Mouse (Mus musculus) lung, postnatal 0 days (tissue): ENCODE measurements around the gene Syna. TPM values are rescaled to one million over a fixed set of nuclear protein-coding genes. Genes with fewer than 3 reads are reported as not detected.

Experiments
- ATAC-seq: fragments of 200-750 bp; cut with Nextera tagmentation; 2 replicates; pipeline ENCODE4 v1.8.0; 2017; ENCODE audit warnings: moderate library complexity
- DNase-seq: peaks from one replicate; pipeline ENCODE4 v3.0.0-alpha.2; 2016; ENCODE audit warnings: low spot score
- H3K27ac ChIP-seq: fragments of 300-500 bp; sonication (generic); 2 replicates; pipeline ENCODE4 v1.5.1; 2014; ENCODE audit warnings: antibody characterized with exemption, mild to moderate bottlenecking, low read length, mixed read lengths
- H3K27me3 ChIP-seq: fragments of 300-500 bp; sonication (generic); replicated peaks from 2 replicates; pipeline ENCODE4 v1.6.1; 2014; ENCODE audit warnings: low read length, mixed read lengths; ENCODE audit not compliant: insufficient read depth
- H3K36me3 ChIP-seq: fragments of 300-500 bp; sonication (generic); 2 replicates; pipeline ENCODE4 v1.6.1; 2014; ENCODE audit warnings: low read length, mixed read lengths; ENCODE audit not compliant: insufficient read depth
- H3K4me1 ChIP-seq: fragments of 300-500 bp; sonication (generic); 2 replicates; pipeline ENCODE4 v1.6.1; 2014; ENCODE audit warnings: antibody characterized with exemption, low read depth, low read length, mixed read lengths; ENCODE audit not compliant: insufficient read depth
- H3K4me2 ChIP-seq: fragments of 300-500 bp; sonication (generic); replicated peaks from 2 replicates; pipeline ENCODE4 v1.6.1; 2014; ENCODE audit warnings: low read depth, mild to moderate bottlenecking, low read length, moderate library complexity, mixed read lengths
- H3K4me3 ChIP-seq: fragments of 300-500 bp; sonication (generic); 2 replicates; pipeline ENCODE4 v1.5.1; 2014; ENCODE audit warnings: low read depth, low read length
- H3K9ac ChIP-seq: fragments of 300-500 bp; sonication (generic); replicated peaks from 2 replicates; pipeline ENCODE4 v1.6.1; 2014; ENCODE audit warnings: low read depth, mild to moderate bottlenecking
- H3K9me3 ChIP-seq: fragments of 300-500 bp; sonication (generic); 2 replicates; pipeline ENCODE4 v1.6.1; 2016; ENCODE audit warnings: low read length, mixed read lengths
- CTCF ChIP-seq: IDR thresholded peaks from 2 replicates; pipeline ENCODE4 v1.5.1; 2016; ENCODE audit warnings: antibody characterized with exemption, mild to moderate bottlenecking
- EP300 ChIP-seq: IDR thresholded peaks from 2 replicates; pipeline ENCODE4 v1.6.1; 2016; ENCODE audit warnings: antibody characterized with exemption, mild to moderate bottlenecking, control low read depth
- WGBS: fragments of 180-500 bp; shearing (Covaris S2); extraction: QIAGEN DNeasy Blood & Tissue Kit; methylation state at CpG from one replicate; pipeline ENCODE4 v1.1.7; 2014; 5-methylcytosine and 5-hydroxymethylcytosine counted together
- polyA plus RNA-seq: library from polyadenylated mRNA; unstranded; fragments of >200 nt; fragmentation: Nextera tagmentation; extraction: Ambion mirVana; gene quantifications from 2 replicates; pipeline ENCODE4 v1.2.1, GENCODE M21; 2015

Syna gene
- polyA plus RNA-seq, 1 experiment from 2014 or later, result 0.24 TPM

DNA sequence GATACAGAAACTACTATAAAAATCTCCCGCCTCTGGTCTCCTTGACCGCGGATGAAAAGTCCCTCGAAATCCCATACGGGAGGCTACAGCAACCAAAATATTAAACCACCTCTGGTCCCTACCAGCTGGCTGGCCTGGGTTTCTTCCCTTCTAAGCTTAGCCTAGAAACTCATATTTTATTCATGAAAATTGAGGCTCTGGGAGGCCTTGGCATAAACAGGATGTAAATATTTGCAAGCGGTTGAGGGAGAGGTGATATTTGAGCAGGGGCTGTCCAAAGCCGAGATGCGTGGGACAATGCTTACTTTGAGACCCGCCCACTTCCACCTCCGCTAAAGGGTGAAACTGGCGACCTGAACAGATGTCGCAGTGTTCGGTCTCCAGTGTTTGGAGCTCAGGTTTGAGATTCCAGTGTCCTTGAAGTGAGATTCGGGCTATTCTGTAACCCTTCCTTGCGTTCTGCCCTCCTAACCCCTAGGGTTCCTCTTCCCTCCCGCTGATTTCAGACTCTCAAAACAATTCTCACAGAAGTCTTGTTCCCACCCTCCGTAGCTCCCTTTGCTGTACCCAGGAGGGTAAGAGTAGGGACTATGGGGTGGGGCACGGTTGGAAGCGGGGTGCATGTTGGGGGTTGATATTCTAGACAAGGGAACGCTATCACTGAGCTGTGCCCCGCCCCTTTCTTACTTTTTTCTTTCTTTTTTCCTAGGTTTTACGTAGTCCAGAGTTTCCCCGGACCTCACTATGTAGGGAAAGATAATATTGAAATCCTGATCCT is 11.9 kb upstream of the Syna start:
- Histone ChIP-seq H3K4me1 (no peaks in the 10 kb centered on the region), H3K9ac (peak overlapping the region; percentile 30), H3K36me3 (no peaks in the 10 kb centered on the region), H3K27me3 (no peaks in the 10 kb centered on the region), H3K4me3 (peak overlapping the region; percentile 47), H3K4me2 (peak overlapping the region; percentile 85), H3K9me3 (no peaks in the 10 kb centered on the region), H3K27ac (peak overlapping the region; percentile 83)
- peak; percentile 91 for DNase-seq
- WGBS, result under 1% methylated on average over 23 of the region's 23 CpGs
- TF ChIP-seq EP300, result peak; percentile 70; the same call in 1 of the 2 replicates
- no peak for TF ChIP-seq CTCF
- peak; percentile 77 for ATAC-seq

DNA sequence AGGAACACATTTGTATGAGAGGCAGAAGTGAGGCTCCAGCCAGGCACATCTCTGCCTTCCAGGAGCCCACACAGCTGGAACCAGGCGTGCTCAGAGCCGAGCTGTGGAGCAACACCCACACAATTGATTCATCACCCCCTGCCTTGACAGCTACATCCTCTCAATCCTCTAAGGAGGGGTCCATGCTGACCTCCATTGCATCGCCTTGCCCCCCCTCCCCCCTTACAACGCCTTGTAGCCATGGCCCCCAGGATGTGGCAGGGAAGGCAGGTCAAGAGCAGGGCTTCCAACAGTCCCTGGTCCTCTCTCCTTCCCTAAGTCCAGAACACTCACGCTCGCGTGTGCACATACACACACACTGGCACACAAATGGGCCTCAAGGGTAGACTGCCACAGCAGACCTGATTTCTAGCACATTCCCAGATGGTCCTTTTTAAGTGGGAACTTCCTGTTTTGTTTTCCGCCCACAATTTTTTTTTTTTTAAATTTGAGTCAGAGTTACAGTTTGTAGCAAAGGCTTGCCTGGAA is 9.1 kb upstream of the Syna start:
- no peak overlapping the region for H3K9ac ChIP-seq
- H3K4me2 ChIP-seq, result no peak overlapping the region
- peak; percentile 40 for DNase-seq
- no peaks in the 10 kb centered on the region for H3K27me3 ChIP-seq
- peak overlapping the region; percentile 64 for H3K27ac ChIP-seq
- H3K4me1 ChIP-seq, result no peaks in the 10 kb centered on the region
- 44% methylated on average over 8 of the region's 8 CpGs for WGBS
- H3K4me3 ChIP-seq, result no peak overlapping the region
- TF ChIP-seq EP300 (no peak), CTCF (no peak)
- ATAC-seq, result peak; percentile 55
- H3K36me3 ChIP-seq, result no peaks in the 10 kb centered on the region
- H3K9me3 ChIP-seq, result no peaks in the 10 kb centered on the region

DNA sequence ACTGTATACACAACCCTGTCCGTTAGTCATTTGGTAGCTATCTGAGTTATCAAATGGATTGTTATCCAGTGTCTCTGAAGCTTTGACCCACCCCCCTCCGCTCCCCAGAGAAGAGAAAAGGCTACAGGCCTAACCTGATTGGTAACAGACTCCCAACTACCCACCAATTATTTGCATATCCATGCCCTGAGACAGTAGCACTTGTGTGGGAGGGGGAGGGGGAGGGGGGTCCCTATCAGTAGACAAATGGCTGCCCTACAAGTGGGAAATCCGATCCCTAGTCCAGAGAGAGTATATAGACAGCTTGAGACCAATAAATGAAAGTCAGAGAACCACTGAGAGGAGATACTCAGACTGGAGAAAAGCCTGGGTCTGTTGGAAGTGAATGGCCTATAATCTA is 8.1 kb upstream of the Syna start:
- DNase-seq, result no peak
- 84% methylated on average over 3 of the region's 3 CpGs for WGBS
- Histone ChIP-seq H3K27ac (no peak overlapping the region), H3K4me1 (no peaks in the 10 kb centered on the region), H3K4me3 (no peak overlapping the region), H3K4me2 (no peak overlapping the region), H3K27me3 (no peaks in the 10 kb centered on the region), H3K9ac (no peak overlapping the region), H3K36me3 (no peaks in the 10 kb centered on the region), H3K9me3 (no peaks in the 10 kb centered on the region)
- ATAC-seq, result no peak
- no peak for TF ChIP-seq EP300
- no peak for TF ChIP-seq CTCF

DNA sequence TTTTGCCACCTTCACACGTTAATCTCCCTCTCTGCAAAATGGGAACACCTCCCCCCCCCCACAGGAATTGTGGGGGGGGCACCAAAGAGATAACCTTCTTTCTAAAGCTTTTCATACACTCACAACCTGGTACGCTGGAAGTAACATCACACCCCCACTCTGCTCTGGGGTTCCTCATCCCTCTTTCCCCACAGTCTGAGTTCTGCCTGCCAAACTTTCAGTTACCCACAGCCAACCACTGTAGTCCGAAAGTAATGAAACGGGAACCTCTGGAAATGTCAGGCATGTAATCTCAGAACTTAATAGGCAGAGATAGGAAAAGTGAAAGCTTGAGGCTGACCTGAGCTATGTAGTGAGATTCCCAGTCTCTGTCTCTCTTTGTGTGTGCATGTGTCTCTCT is 7.5 kb upstream of the Syna start:
- Histone ChIP-seq H3K27me3 (no peaks in the 10 kb centered on the region), H3K4me3 (no peak overlapping the region), H3K9ac (no peak overlapping the region), H3K36me3 (no peaks in the 10 kb centered on the region), H3K4me2 (no peak overlapping the region), H3K27ac (no peak overlapping the region), H3K4me1 (no peaks in the 10 kb centered on the region), H3K9me3 (no peaks in the 10 kb centered on the region)
- TF ChIP-seq EP300, result no peak
- TF ChIP-seq CTCF, result no peak
- DNase-seq, result no peak
- 69% methylated on average over 4 of the region's 4 CpGs for WGBS
- ATAC-seq, result no peak

DNA sequence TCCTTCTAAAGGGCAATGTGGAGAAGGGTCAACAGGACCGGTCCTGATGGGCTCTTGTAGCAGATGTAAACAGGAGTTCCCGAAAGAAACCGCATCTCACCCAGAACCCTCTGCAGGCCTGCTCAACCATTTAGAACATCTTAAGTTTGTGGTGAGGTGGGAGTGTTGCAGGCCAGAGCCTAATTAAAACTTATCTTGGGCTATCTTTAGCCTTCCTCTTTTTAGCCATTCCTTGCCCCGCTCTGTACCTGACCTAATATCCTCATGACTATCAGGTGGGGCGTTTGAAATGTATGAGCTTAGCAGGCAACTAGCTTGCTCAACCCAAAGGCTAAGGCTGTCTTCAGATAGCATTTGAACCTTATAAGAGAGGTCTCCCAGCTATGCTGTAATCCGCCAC is 5.7 kb upstream of the Syna start:
- Histone ChIP-seq H3K27ac (no peak overlapping the region), H3K9me3 (no peaks in the 10 kb centered on the region), H3K4me3 (no peak overlapping the region), H3K9ac (no peak overlapping the region), H3K4me1 (no peaks in the 10 kb centered on the region), H3K27me3 (no peaks in the 10 kb centered on the region), H3K36me3 (no peaks in the 10 kb centered on the region), H3K4me2 (no peak overlapping the region)
- DNase-seq (no peak), ATAC-seq (no peak)
- TF ChIP-seq CTCF, result no peak
- no peak for TF ChIP-seq EP300
- WGBS, result 86% methylated on average over 6 of the region's 6 CpGs

DNA sequence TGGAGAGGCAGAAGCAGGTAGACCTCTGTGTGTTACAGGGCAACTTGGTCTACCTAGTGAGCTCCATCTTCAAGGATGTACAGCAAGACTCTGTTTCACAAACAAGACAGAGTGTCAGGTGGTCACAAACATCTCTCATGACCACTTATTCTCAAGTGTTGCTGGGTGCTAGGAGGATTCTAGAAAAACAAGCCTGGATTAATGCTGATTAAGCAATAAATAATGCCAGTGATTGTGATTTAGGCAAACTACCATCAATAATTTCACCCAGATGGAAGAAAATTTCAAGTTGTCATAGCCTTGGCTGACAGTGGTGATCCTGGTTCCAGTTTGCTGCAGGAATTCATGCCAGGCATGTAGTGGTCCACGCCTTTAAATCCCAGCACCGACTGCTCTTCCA is 4.3 kb upstream of the Syna start:
- TF ChIP-seq EP300, result no peak
- TF ChIP-seq CTCF, result no peak
- Histone ChIP-seq H3K9ac (no peak overlapping the region), H3K36me3 (no peaks in the 10 kb centered on the region), H3K9me3 (no peaks in the 10 kb centered on the region), H3K4me2 (no peak overlapping the region), H3K4me3 (no peak overlapping the region), H3K4me1 (no peaks in the 10 kb centered on the region), H3K27me3 (no peaks in the 10 kb centered on the region), H3K27ac (no peak overlapping the region)
- 92% methylated on average over 2 of the region's 2 CpGs for WGBS
- ATAC-seq (no peak), DNase-seq (no peak)
